Mouse (Mus musculus) small intestine, adult 2 months (tissue): Measurements from ENCODE around the gene Tmem240.

Experiments
- CTCF ChIP-seq: fragments of 200-500 bp; IDR thresholded peaks from 2 replicates; pipeline ENCODE4 v1.5.1; 2012; ENCODE audit warnings: low read depth, mild to moderate bottlenecking, control low read depth, inconsistent platforms, low read length, moderate library complexity, mixed read lengths; ENCODE audit not compliant: insufficient replicate concordance, insufficient read length; ENCODE audit errors: extremely low read depth
- POLR2A ChIP-seq: fragments of 200-500 bp; IDR thresholded peaks from 2 replicates; pipeline ENCODE4 v1.6.1; 2012; ENCODE audit warnings: low read depth, mild to moderate bottlenecking, control low read depth, inconsistent platforms, low read length, moderate library complexity

DNA sequence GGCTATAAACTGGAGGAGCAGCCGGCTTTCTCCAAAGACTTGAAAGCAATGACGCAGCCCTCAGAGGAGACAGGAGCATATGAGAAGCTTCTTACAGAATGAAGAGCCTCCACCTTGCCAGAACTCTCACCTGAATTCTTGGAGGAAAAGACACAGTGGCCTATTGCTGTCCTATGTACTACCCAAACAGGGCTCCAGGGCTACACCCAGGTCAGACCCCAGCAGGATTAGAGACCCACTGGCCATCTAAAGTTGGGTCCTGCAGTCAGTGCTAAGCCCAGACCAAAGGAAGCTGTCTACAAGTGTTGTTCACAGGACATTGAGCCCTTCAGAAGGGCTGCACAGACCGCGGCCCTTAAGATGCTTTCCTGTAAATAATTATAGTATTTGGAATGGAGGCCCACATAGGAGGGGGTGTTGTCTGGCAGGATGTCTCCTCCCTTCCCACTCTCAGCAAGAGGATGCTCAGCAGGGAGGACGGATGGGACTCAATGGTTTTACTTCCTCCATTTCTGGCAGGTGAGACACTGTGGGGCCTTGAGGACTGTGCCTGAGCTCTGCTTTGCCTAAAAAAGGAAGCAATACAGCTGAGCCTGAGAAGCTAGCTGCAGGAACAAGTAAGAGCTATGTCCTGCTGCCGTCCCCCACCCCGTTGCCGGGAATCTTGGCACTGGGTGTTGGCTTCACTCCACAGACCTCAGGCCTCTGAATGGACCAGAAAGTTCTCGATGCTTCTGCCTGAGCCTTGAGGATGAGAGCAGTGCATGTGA lies 40.6 kb downstream of the Tmem240 start:
- no peak for TF ChIP-seq CTCF
- TF ChIP-seq POLR2A, result no peak
